Mouse (Mus musculus) ES-Bruce4 (cell line): Measurements from ENCODE around the gene 4933412E24Rik.

ENCODE experiments used
- CTCF ChIP-seq: IDR thresholded peaks from one replicate; pipeline ENCODE4 v1.8.1; 2011; ENCODE audit warnings: low read depth, low read length
- EP300 ChIP-seq: IDR thresholded peaks from 2 replicates; pipeline ENCODE4 v1.6.1; 2011; ENCODE audit warnings: low read depth, low read length; ENCODE audit not compliant: insufficient read depth
- POLR2A ChIP-seq: IDR thresholded peaks from one replicate; pipeline ENCODE4 v1.8.1; 2011; ENCODE audit warnings: low read length; ENCODE audit not compliant: insufficient read depth

DNA sequence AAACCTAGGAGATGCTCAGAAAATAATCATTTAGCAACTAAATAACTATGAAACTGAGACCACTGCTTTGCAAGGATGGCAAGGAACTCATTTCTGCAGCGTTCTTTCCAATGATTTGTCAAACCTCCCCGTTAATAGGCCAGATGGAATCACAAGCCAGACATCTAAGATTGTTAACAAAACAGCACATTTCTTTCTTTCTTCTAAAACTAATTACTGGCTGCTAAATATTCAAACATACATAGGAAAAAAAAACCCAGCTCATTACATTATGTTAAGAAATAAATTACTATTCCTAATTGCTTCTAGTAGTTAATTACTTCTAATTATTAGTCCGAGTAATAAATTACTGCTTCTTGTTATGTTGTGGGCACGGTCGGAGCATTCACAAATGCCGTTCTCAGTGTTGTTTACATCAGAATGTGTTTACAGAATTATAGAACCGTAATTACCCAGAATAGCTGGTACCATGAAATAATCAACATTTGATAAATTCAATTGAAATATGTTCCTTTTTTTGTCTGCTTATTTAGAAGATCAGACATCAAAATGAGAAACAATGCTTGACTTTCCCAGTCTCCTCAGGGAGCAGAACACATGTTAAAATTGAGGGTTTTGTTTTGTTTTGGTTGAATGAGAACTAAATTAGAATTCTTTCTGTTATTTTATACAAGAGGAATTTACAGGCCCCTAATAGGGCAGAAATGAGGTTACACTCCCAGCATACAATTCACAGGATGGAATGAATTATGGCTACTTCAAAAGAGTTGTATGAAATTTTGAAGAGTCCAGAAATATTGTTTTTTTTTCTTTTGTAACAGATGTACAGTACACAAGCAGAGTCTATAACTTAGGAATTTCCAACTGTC lies 42.5 kb downstream of the 4933412E24Rik start:
- TF ChIP-seq CTCF: no peak
- TF ChIP-seq POLR2A: no peak
- TF ChIP-seq EP300: no peak
